Mouse (Mus musculus) thymus, postnatal 36 days (tissue): ENCODE results near the gene Gna13.

Experiments
- DNase-seq, 2 experiments: peaks; one replicate each; pipeline ENCODE4 v3.0.0; 2022; ENCODE audit warnings: mixed read lengths in 2 of 2

Gna13 gene

DNA sequence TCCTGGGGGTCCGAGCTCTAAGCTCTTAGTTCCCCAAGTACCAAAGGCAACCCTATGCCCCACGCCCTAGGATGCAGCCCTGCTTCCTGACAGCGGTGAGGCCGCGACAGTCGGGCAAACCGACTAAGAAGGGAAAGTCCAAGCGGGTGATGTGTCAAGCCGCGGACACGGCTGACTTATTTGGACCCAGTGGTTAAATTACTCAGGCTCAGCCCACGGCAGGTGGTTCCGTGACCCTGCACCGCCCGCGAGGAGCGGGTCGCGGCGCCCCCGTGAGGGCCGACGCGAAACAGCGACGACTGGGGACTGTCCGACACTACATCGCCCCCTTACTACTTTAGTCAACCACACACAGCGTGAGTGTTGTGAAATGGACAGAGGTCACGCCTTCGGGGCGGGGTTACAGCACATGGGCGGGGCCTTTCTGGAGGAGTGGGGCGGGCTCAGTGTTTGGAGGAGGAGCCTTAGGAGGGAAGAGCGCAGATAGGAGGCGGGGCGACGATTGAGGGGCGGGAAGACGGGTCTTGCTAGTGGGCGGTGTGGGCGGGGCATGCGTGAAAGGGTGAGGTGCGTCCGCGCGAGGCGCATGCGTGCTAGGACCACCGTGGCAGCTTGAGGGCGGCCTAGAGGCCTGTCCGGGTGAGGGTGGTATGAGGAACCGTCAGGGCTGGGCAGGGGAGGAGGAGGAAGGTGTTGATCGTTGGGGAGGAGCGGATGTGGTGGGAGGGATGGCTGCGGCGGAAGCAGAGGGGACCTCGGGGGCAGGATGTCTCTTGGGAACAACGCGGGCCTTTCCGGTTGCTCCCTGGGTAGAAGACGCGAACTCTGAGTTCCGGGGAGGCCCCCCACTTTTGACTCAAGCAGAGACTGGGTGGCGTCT, 63.0 kb downstream of the Gna13 start, which contains the start of gene Amz2:
Amz2 (plus strand) TSS at position 555 of the 880 bp plus-strand sequence.
- DNase-seq: peak; percentile 99 to 100

DNA sequence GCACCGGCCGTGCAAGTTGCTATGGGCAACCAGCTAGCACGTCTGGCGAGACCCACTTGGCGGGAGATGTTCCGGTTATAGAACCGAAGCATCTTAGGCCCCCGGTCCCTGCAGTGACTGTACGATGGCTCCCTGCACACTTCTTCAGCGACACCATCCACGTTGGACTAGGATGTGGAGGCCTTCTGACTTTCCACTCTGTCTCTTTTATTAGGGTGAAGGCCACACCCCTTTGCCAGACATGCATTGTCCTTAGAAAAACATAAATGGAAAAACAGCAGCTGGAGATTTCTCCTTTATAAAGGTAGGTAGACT, 63.6 kb downstream of the Gna13 start:
- DNase-seq: no peak

DNA sequence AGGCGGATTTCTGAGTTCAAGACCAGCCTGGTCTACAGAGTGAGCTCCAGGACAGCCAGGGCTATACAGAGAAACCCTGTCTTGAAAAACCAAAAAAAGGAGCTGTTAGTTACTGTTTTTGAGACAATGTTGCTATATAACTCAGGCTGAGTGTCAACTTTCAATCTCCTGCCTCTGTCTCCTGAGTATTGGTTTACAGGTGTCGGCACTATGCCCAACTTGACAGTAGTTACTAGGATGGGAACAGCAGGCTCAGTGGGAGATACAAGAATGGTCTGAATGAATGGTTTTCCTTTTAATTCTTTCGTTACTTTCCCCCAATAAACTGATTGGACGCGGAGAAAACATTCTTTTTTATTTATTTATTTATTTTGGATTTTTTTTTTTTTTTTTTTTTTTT, 64.7 kb downstream of the Gna13 start:
- DNase-seq: no peak

DNA sequence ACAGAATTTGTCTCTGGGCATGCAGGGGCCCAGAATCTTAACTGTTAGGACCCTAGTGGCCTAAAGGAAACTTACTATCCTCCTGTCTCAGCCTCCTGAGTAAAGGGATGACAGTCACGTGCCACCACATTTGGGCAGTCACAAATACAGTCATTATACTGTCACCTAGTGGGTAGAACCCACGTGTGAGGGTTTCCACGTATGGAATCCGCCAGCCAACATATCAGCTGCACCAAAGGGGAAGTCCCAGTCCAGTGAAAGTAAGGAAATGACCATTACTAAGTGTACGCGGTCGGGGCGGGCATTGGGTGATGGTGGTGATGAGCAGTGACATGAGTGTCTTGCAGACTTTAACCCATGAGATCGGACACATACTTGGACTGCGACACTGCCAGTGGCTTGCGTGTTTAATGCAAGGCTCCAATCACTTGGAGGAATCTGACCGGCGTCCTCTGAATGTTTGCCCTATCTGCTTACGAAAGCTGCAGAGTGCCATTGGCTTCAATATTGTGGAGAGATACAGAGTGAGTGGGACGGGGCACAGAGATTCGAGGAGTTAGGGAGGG, 71.7 kb downstream of the Gna13 start:
- DNase-seq: no peak

DNA sequence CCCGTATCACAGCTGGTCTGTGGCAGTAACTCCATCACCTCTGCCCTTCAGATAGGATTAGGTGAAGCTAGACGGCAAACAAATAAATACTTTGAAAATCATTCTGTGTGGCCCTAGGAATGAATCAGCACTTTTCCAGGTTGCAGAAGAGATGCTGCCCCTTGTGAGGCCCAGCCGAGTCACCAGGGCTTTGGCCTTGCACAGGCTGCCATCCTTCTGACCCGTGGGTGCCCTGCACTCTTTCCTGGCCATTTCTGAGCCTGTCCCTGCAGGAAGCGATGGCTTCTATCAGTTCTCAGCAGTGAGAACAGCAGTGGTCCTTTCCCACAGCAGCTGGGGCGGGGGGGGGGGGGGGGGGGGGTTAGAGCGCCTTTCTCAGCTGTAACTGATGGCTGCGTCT, 74.3 kb downstream of the Gna13 start:
- DNase-seq: no peak

DNA sequence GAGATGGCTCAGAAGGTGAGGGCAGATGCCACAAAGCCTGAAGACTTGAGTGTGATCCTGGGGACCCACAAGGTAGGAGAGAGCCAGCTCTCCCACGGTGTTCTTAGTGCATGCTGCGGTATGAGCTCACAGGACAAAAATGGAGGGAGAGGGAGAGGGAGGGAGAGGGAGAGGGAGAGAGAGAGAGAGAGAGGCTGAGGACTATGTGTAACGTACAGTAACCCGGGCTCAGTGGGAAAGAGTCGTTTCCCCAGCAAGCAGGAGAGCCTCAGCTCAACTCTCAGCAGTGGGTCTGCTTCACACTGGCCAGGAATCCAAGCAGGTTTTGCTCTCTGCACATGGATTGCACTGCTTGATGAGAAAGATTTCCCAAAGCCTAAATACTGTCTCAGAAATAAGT, 76.6 kb downstream of the Gna13 start:
- no peak for DNase-seq

DNA sequence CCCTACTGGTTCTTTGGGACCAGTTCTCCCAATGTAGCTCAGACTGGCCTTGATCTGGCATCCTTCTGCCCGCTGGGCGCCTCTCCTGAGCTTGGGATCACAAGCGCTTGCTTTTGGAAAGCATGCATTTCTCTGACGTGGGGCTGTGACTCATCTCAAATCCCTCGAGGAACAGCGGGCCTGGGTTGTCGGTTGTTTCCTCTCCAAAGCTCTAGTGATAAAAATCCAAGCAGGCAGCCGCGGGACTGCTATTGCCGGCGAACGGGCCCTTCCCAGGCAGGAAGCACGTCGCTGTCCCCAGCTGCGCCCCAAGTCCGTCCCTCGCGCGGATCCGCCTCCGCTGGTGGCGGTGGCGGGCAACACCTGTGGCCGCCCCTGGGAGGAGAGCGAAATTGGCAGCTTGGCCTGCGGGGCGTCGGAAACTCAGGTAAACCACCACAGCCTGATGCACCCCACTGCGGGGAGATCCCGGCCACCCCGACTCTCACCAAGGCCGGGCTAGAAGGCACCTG, 77.3 kb downstream of the Gna13 start:
- peak; percentile 82 to 87 for DNase-seq

DNA sequence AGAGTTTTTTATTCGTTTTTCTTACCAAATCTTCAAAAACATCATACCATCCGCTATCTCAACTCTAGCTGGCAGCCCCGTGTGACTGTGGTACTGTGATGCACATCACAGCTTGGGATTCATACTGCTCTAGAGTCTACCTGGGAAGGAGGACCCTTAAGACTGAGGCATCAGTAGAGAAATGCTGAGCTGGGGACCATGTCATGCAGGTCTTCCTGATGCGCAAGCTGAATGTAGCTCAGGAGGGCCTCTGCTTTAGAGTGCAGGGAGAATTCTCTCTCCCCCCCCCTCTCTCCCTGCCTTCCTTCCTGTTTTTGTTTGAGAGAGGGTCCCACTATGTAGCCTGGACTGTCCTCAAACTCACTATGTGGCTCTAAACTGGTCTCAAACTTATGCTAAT, 78.0 kb downstream of the Gna13 start:
- no peak for DNase-seq

DNA sequence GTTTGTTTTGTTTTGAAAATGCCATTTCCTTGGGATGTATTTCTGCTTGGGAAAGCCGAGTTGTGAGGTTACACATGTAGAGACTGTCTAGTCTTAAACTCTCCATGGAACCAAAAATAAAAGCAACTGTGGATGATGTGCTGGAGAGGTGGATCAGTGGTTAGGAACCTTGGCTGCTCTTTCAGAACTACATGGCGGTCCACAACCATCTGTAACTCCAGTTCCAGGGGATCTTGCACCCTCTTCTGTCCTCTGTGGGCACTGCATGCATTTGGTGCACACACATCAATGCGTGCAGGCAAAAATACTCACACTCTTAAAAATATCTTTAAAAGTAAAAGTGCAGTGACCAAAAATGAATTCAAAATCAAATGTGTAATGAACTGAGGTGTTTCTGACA, 78.5 kb downstream of the Gna13 start:
- DNase-seq: peak; percentile 57 to 64

DNA sequence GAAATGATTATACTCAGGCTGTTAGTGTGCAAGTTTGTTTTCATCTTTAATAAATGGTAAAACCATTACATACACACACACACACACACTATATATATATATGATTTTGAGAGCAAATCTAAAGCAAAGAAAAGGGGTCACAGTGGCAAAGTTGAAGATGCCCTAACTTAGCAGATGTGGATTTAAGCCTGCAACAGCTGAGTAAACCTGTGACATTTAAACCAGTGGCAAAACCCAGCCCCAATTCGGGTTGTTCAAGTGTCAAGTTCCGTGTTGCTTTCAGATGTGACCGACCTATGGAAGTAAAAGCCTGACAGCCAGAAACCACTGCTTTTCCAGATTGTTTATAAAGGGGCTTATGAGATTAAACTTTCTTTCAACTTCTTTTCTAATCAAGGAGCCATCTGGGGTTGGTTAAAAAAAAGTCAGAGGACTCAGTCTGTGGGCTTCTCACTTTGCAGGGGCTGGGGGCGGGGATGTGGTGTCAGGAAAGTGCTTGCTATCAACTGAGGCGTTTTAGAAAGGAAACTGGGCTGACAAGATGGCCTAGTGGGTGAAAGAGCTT, 79.6 kb downstream of the Gna13 start:
- no peak for DNase-seq

DNA sequence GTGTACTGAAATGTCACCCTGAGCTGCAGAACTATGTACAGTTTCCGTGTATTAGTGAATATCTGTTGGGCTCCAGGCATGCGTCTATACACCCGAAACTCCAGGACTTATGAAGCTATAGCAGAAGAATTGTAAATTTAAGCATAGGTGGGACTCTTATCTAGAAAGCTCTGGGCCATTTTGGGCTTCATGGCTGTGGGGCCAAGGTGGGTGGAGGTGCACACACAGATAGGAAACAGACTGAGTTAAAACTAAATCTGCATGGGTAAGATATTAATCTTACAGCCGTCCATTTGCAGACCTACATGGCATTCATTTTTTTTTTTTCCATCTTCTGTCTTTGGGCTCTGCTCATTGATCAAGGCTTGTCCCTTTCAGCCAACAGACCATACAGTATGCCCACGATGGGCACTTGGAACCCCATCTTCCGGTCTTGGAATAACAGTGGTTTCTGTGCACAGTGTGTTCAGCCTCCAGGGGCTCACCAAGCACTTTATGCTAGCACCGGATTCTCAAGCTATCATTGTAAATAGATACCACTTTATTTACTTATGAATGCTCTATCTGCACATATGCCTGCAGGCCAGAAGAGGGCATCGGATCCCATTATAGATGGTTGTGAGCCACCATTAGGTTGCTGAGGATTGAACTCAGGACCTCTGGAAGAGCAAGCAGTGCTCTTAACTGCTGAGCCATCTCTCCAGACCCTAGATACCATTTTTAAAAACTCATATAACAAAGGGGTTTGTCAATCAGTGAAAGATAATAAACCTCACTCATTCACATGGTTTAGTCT, 81.0 kb downstream of the Gna13 start:
- no peak for DNase-seq

DNA sequence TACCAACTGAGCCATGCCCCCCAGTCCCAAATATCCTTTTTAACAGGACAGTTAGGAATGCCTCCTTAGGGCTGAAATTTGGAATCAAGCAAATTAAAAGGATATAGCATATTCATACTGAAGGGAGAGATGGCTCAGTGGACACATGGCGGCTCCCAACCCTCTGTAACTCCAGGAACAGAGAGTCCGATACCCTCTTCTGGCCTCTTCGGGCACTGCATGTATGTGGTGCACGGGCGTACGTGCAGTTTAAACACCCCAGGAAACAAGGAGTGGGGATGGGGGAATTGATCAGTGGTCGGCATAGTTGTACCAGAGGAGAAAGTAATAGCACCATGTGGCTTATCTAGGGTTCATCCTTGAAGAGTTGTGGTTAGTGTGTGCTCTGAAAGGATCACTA, 82.0 kb downstream of the Gna13 start:
- DNase-seq: peak; percentile 61 to 63

DNA sequence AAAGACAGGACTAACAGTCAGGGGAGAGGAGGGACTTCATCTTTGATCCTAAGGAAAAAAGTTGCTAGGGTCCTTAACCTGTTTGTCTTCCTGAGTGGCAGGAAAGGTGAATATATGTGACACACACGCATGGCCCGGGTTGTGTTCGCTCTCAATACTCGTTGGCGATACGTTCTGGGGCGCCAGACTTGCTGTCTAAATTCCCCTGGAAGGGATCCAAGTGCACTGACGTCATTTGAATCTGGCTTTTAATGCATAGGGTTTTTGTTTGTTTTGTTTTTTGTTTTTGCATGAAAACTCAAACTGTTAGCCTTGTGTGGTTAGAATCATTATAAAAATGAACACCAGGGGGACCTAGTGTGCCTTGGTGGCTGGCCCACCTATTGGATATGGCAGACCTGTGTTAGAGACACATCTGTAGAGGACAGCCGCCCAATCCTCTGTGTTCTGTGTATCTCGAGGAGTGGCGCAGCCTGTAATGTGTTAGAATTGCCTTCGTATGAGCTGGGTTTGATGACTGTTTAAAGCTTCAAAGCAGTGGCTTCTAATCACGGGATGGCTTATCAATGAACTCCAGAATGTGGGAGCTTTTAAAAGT, 82.9 kb downstream of the Gna13 start:
- no peak for DNase-seq
